Mouse (Mus musculus) erythroblast, embryonic 14.5 days (primary cell): ENCODE measurements around the gene Fkbp5.

ENCODE experiments used
- GATA1 ChIP-seq: IDR thresholded peaks from 2 replicates; pipeline ENCODE4 v1.6.1; 2012; ENCODE audit warnings: low read length, inconsistent platforms, mixed read lengths
- TAL1 ChIP-seq: IDR thresholded peaks from 3 replicates; pipeline ENCODE4 v1.6.1; 2012; ENCODE audit warnings: low read length, inconsistent platforms, mixed read lengths

GRCm38 (mm10) chr17:28380255-28380654 is 137.1 kb downstream of the Fkbp5 start:
- TF ChIP-seq GATA1 (no peak), TAL1 (no peak)
